Mouse (Mus musculus): ENCODE measurements around the gene Aqp11.

The Aqp11 gene

GRCm38 (mm10) chr7:97737638-97738456 is at the start of gene Aqp11:
Gene Aqp11, minus strand, starts transcription at chr7:97738289.
- DNase-seq, result peak; percentile 83

DNA sequence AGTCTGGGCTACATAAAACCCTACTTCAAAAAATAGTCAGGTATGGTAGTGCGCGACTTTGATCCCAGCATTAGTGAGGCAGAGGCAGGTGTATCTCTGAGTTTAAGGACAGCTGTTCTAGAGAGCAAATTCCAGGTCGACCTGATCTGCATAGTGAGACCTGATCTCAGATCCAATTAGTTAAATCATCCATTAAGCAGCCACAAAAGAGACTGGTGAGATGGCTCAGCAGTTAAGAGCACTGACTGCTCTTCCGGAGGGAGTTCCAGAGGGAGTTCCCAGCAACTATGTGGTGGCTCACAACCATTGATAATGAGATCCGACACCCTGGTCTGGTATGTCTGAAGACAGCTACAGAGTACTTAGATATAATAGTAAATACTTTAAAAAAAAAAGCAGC is 45.4 kb upstream of the Aqp11 start:
- DNase-seq, result no peak

DNA sequence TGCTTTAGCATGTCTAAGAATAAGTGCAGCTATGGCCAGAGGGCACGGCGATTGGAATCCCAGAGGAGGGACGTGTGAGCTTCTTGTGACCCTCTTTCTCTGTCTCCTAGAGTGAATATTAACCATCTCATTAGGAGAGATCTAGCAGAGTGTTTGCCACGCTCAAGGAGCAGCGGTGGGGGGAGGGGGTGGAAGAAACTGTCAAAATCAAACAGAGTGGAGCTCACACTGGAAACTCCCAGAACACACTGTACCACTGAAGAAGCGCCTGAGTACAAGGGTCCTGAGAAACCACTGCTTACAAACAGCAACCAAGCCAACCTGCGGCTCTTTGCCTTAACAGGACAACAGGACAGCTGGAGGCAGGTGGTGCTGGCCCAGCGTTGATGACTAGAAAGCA is 43.4 kb upstream of the Aqp11 start:
- no peak for DNase-seq

DNA sequence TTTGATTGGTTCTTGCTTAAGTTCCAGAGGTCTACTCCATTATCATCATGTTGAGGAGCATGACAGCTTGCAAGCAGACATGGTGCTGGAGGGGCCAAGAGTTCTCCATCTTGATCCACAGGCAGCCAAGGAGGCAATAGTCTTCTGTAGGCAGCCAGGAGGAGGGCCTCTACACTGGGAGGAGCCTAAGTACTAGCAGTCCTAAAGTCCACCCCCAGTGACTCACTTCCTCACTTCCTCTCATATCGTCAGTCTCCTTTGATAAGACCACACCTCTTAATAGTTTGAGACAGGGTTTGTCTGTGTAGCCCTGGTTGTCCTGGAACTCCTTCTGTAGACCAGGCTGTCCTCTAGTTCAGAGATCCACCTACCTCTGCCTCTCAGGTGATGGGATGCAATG is 42.7 kb upstream of the Aqp11 start:
- no peak for DNase-seq

GRCm38 (mm10) chr7:97780222-97780621 is 42.1 kb upstream of the Aqp11 start:
- DNase-seq, result no peak

GRCm38 (mm10) chr7:97777191-97777590 is 39.1 kb upstream of the Aqp11 start:
- no peak for DNase-seq

GRCm38 (mm10) chr7:97775923-97776322 is 37.8 kb upstream of the Aqp11 start:
- no peak for DNase-seq

DNA sequence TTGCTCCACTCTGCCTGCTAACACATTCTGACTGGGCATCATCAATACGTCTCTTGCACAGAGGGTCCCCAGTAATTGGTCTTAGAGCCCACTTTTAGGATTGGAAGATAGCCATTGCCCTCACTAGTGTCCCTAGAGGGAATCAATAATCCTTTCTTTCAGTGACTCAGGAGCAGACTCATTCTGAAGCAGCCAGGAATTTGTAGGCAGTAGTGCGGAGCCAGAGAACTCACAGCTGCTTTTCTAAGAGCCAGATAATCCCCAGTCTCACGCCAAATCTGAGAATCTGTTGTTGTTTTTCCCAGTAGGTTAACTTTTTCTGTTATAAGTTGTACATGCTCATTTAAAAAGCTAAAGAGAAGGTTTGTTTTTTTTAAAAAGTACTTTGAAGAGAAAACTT is 37.3 kb upstream of the Aqp11 start:
- DNase-seq, result no peak

- no peak for DNase-seq
These were observed 32.9 kb upstream of the Aqp11 start for GRCm38 (mm10) chr7:97770841-97771620.

- no peak for DNase-seq
These were observed 30.9 kb upstream of the Aqp11 start for GRCm38 (mm10) chr7:97769020-97769419.

- DNase-seq, result peak; percentile 47
These were observed 29.8 kb upstream of the Aqp11 start for GRCm38 (mm10) chr7:97767841-97768240.

DNA sequence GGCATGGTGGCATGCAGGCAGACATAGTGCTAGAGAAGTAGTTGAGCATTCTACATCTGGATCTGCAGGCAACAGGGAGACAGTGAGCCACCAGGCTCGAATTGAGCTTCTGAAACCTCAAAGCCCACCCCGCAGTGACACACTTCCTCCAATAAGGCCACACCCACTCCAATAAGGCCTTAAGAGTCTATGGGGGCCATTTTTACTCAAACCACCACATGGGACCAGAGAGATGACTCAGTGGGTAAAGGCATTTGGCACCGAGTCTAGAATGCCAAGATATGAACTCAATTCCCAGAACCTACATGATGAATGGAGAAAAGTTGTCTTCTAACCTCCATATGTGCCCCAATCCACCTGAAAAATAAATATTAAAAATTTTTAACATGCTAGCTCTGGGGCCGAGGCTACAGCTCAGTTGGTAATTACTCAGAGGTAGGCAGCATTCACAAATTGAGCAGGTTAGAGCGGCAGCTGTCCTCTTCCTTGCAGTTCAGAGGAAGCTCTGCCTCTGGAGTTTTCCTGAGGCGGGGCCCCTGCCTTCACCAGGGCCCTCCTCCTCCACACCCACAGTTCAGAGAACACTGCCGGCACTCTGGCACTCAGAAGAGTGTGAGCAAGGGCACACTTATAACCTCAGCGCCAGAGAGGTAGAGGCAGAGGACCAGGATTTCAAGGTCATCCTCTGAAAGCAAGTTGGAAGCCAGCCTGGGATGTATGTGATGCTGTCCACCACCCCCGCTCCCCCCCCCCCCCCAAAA is 28.5 kb upstream of the Aqp11 start:
- no peak for DNase-seq

- no peak for DNase-seq
These were observed 27.9 kb upstream of the Aqp11 start for GRCm38 (mm10) chr7:97765963-97766347.

GRCm38 (mm10) chr7:97765181-97765962 is 27.3 kb upstream of the Aqp11 start:
- peak; percentile 89 for DNase-seq

DNA sequence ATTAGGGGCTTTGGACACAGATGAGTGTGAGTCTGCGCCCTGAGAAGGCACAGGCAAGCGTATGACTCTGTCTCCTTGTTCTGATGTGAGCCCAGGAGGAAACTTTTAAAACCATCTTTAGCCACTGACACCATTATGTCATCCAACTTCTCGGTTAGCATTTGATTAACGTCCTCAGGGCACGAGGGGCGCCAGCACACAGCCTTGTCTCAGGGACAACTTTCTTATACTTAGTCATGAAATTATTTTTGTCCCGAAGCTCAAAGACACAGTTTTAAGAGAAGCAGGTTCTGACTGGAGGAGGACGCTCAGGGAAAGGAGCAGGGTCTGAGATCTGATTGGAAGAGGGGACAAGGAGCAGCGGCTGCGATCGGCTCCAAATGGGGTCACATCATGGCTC is 26.5 kb upstream of the Aqp11 start:
- no peak for DNase-seq

- DNase-seq, result peak; percentile 73
These were observed 19.1 kb upstream of the Aqp11 start for GRCm38 (mm10) chr7:97756967-97757881.

DNA sequence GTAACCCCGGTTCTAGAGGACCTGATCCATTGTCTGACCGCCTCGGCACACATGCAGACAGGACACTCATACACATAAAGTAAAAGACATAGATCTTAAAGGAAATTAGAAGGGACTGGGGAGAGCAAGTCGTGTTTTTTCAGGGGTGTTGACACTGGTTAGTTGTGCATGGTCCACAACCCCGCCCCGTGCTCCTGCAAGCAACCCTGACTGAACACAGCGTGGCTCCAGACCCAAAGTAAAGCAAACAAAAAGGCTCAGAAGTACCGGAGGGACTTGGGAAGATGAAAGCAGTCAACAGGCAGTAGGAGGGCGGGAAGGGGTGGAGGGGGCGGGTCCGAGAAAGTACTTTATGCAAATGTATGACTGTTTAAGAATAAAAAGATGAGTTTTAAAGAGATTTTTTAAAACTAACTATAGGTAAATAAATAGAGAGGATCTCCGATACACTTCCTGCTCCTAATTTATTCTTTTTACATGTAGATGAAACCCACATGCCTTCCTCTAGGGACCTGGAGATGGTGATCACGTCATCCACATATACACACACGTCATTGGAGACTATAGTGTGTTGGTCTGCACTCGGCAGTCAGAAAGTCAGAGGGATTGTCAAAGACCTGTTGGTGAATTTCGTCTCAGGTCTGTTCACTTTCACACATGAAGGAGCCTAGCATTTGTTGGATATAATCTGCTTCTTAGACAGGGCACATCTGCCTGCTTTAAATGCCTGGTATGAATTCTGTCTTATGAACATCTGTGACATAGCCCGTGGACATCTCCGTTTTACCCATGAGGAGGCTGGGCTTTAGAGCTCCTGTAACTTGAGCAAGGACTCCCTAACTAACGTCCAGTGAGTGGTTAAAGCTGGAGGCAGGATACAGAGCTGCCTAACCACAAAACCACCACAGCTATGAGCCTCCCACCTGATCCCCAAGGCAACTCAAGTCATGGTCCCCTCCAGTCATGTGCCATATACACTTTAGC is 11.4 kb upstream of the Aqp11 start:
- DNase-seq, result no peak

DNA sequence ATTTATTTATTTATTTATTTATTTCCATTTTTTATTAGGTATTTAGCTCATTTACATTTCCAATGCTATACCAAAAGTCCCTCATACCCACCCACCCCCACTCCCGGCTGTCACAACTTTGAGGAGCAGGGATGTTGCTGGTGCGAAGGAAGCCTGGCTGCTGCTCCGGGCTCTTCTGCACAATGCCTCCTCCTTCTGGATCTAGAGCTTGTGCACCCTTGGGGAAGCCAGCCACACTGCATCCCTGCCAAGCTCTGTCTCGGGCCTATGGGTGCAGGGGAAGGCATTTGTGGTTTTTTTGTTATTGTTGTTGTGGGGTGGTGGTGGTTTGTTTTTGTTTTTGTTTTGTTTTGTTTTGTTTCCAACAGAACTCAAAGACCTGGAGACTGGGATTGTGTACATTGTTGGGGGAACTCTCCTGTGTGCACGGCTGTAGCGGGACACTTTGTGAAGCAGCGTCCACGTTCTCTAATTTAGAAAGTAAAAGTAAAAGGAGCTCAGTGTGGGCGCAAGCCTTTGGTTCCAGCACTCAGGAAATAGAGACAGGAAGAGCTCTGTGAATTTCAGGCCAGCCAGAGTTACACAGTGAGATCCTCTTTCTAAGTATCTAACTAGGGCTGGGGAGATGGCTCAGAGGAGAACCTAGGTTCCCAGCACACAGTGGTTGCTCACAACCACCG is 10.6 kb upstream of the Aqp11 start:
- peak; percentile 44 for DNase-seq

- peak; percentile 90 for DNase-seq
These were observed 9.9 kb upstream of the Aqp11 start for GRCm38 (mm10) chr7:97747787-97748497.
